ENCODE assay signal across 22 mouse cellular contexts in the genomic region with DNA sequence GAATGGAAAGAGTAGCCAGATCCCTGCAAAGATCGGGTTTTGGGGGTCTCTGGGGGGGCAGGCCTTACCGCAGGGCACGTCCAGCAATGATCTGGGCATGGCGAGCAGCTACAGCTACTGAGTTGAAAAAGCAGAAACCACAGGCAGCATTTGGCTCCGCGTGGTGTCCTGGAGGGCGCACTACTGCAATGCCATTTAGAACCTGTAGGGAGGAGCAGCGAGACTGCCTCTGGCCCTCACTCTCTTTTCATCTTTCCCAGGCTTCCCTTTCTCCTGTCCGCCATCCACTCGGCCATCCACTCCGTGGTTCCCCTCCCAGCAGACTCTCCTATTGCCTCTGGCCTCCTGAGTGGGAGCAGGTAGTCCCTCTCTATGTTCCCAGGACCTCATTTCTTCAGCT. TPM values are rescaled to one million over a fixed set of nuclear protein-coding genes. Genes with fewer than 3 reads are reported as not detected.
DNase-seq lines count a peak whose midpoint lies in the region; ATAC-seq and TF ChIP-seq lines count a peak whose summit lies in the region.
"Had no signal": no experiment of that assay in that cellular context is flagged by ENCODE, and none has a peak within 500 bp of the region (broad histone marks: within the 10 kb centered on the region; RNA-seq: fewer than 3 reads in every experiment).

No protein-coding gene starts in this region.

- H3K4me2 ChIP-seq in liver, embryonic 12.5 days, result no peak overlapping the region
- H3K4me2 ChIP-seq in liver, postnatal 0 days (ENCODE audit: low read depth, low read length), result no peak overlapping the region
- no peak overlapping the region for H3K4me2 ChIP-seq in hindbrain, embryonic 12.5 days (replicated peaks)
- H3K4me2 ChIP-seq: embryonic facial prominence, embryonic 13.5 days; heart, embryonic 13.5 days; neural tube, embryonic 12.5 days had no signal

- TF ChIP-seq CTCF in E14TG2a.4 (conservative IDR thresholded peaks at IDR 0.05; ENCODE audit: low read length), result peak; percentile 42
- peak; percentile 47 for TF ChIP-seq CTCF in liver, postnatal 0 days (IDR thresholded peaks at IDR 0.05; ENCODE audit: low read depth)

- peak; percentile 24 for DNase-seq in liver
- peak; percentile 63 for DNase-seq in R1 (ENCODE audit: low read depth, low spot score)
- no peak for DNase-seq in liver, postnatal 0 days
- DNase-seq in gastrocnemius, adult 18-20 months (ENCODE audit: low spot score), result no peak
- DNase-seq: adrenal gland, postnatal 25 days; kidney, adult 18-20 months; lung, adult 18-20 months had no signal

- WGBS in liver, embryonic 12.5 days (ENCODE audit: insufficient replicate concordance), result 38% methylated on average over 11 of the region's 11 CpGs
- WGBS in liver, postnatal 0 days (ENCODE audit: insufficient replicate concordance), result 43% methylated on average over 10 of the region's 11 CpGs
- 57% methylated on average over 11 of the region's 11 CpGs for WGBS in hindbrain, embryonic 12.5 days

- no peak overlapping the region for H3K27ac ChIP-seq in liver, embryonic 12.5 days
- H3K27ac ChIP-seq in liver, postnatal 0 days (ENCODE audit: low read depth), result no peak overlapping the region
- H3K27ac ChIP-seq in hindbrain, embryonic 12.5 days, result no peak overlapping the region
- H3K27ac ChIP-seq: embryonic facial prominence, embryonic 13.5 days; heart, embryonic 13.5 days; hindbrain, embryonic 10.5 days; neural tube, embryonic 12.5 days had no signal

- ATAC-seq in liver, embryonic 12.5 days, result no peak
- no peak for ATAC-seq in liver, postnatal 0 days
- ATAC-seq in hindbrain, embryonic 12.5 days (ENCODE audit: low FRiP score), result no peak

- H3K27me3 ChIP-seq in liver, embryonic 12.5 days (replicated peaks), result no peaks in the 10 kb centered on the region
- no peaks in the 10 kb centered on the region for H3K27me3 ChIP-seq in E14TG2a.4 (ENCODE audit: insufficient read depth, low read length)
- no peaks in the 10 kb centered on the region for H3K27me3 ChIP-seq in liver, postnatal 0 days (ENCODE audit: insufficient read depth, low read length)
- no peaks in the 10 kb centered on the region for H3K27me3 ChIP-seq in hindbrain, embryonic 12.5 days
- H3K27me3 ChIP-seq: embryonic facial prominence, embryonic 13.5 days; heart, embryonic 13.5 days; neural tube, embryonic 12.5 days had no signal

- no peaks in the 10 kb centered on the region for H3K9me3 ChIP-seq in liver, embryonic 12.5 days (replicated peaks)
- H3K9me3 ChIP-seq in E14TG2a.4 (ENCODE audit: low read length), result no peaks in the 10 kb centered on the region
- no peaks in the 10 kb centered on the region for H3K9me3 ChIP-seq in liver, postnatal 0 days (ENCODE audit: low read length)
- no peaks in the 10 kb centered on the region for H3K9me3 ChIP-seq in hindbrain, embryonic 12.5 days (replicated peaks)
- H3K9me3 ChIP-seq: embryonic facial prominence, embryonic 13.5 days; heart, embryonic 13.5 days; neural tube, embryonic 12.5 days had no signal

- H3K9ac ChIP-seq in liver, embryonic 12.5 days, result no peak overlapping the region
- no peak overlapping the region for H3K9ac ChIP-seq in liver, postnatal 0 days (replicated peaks)
- H3K9ac ChIP-seq in hindbrain, embryonic 12.5 days, result no peak overlapping the region
- H3K9ac ChIP-seq: embryonic facial prominence, embryonic 13.5 days; heart, embryonic 13.5 days; neural tube, embryonic 12.5 days had no signal

- no peak overlapping the region for H3K4me3 ChIP-seq in liver, embryonic 12.5 days
- 0 out of 2 replicates have a peak overlapping the region, but pooled peaks have one; percentile 13 for H3K4me3 ChIP-seq in E14TG2a.4 (replicated peaks; ENCODE audit: low read length)
- H3K4me3 ChIP-seq in liver, postnatal 0 days (ENCODE audit: low read depth, low read length), result no peak overlapping the region
- H3K4me3 ChIP-seq in hindbrain, embryonic 12.5 days, result no peak overlapping the region
- H3K4me3 ChIP-seq: embryonic facial prominence, embryonic 13.5 days; heart, embryonic 13.5 days; hindbrain, embryonic 10.5 days; neural tube, embryonic 12.5 days had no signal

- TF ChIP-seq EP300 in liver, postnatal 0 days (IDR thresholded peaks at IDR 0.05; ENCODE audit: low read depth), result no peak

- H3K4me1 ChIP-seq in liver, embryonic 12.5 days, result no peaks in the 10 kb centered on the region
- peaks cover 28% of the 10 kb centered on the region for H3K4me1 ChIP-seq in E14TG2a.4 (replicated peaks; ENCODE audit: low read depth, low read length)
- no peaks in the 10 kb centered on the region for H3K4me1 ChIP-seq in liver, postnatal 0 days (ENCODE audit: insufficient read depth)
- no peaks in the 10 kb centered on the region for H3K4me1 ChIP-seq in hindbrain, embryonic 12.5 days
- H3K4me1 ChIP-seq: embryonic facial prominence, embryonic 13.5 days; heart, embryonic 13.5 days; hindbrain, embryonic 10.5 days; neural tube, embryonic 12.5 days had no signal

- peaks cover 14% of the 10 kb centered on the region for H3K36me3 ChIP-seq in liver, embryonic 12.5 days
- H3K36me3 ChIP-seq in E14TG2a.4 (ENCODE audit: insufficient read depth, low read length), result peaks cover 93% of the 10 kb centered on the region
- peaks cover 6% of the 10 kb centered on the region; the same call in 1 of the 2 replicates for H3K36me3 ChIP-seq in liver, postnatal 0 days (replicated peaks; ENCODE audit: insufficient read depth, low read length)
- H3K36me3 ChIP-seq in hindbrain, embryonic 12.5 days, result peaks cover 33% of the 10 kb centered on the region

RNA-seq across cellular contexts. Expression of a gene that starts 8.5 kb away (rescaled TPM):
- 0.17 TPM in 1 of 2 replicates, not detected in the other for polyA plus RNA-seq in liver, embryonic 12.5 days (2016; fragmentation: Nextera tagmentation; extraction: Ambion mirVana)
- polyA plus RNA-seq in liver, postnatal 0 days (2015; fragmentation: Nextera tagmentation; extraction: Ambion mirVana), result not detected in 2 replicates
- total RNA-seq in gastrocnemius, adult 18-20 months (2021), result not detected
- not detected in 2 replicates for polyA plus RNA-seq in hindbrain, embryonic 12.5 days (2016; fragmentation: Nextera tagmentation; extraction: Ambion mirVana)
- total RNA-seq: adrenal gland, postnatal 25 days; gastrocnemius, postnatal 4 days; megakaryocyte, adult 5-6 weeks had no signal
- polyA plus RNA-seq: embryonic facial prominence, embryonic 13.5 days; forebrain, embryonic 11.5 days; heart, embryonic 13.5 days; hindbrain, embryonic 10.5 days; large intestine, adult 2 months; limb, embryonic 11.5 days; neural tube, embryonic 12.5 days; small intestine, adult 2 months; stomach, embryonic 14.5 days had no signal

RNA-seq across cellular contexts. Expression of a gene that starts 10.8 kb away (rescaled TPM):
- 15.4 and 15.8 TPM in 2 replicates for polyA plus RNA-seq in liver, embryonic 12.5 days (2016; fragmentation: Nextera tagmentation; extraction: Ambion mirVana)
- 10.3 and 11.8 TPM in 2 replicates for polyA plus RNA-seq in liver, postnatal 0 days (2015; fragmentation: Nextera tagmentation; extraction: Ambion mirVana)
- total RNA-seq in gastrocnemius, adult 18-20 months (2021), result 1 to 10 TPM; 3.6 to 5.0 TPM
- 68.2 and 68.5 TPM in 2 replicates for polyA plus RNA-seq in hindbrain, embryonic 12.5 days (2016; fragmentation: Nextera tagmentation; extraction: Ambion mirVana)

RNA-seq across cellular contexts. Expression of a gene that starts 17.3 kb away (rescaled TPM):
- 0.26 and 0.33 TPM in 2 replicates for polyA plus RNA-seq in liver, embryonic 12.5 days (2016; fragmentation: Nextera tagmentation; extraction: Ambion mirVana)
- polyA plus RNA-seq in liver, postnatal 0 days (2015; fragmentation: Nextera tagmentation; extraction: Ambion mirVana), result 0.06 TPM in 1 of 2 replicates, not detected in the other
- total RNA-seq in gastrocnemius, adult 18-20 months (2021), result not detected
- 102 and 111 TPM in 2 replicates for polyA plus RNA-seq in hindbrain, embryonic 12.5 days (2016; fragmentation: Nextera tagmentation; extraction: Ambion mirVana)
- total RNA-seq: megakaryocyte, adult 5-6 weeks had no signal

RNA-seq across cellular contexts. Expression of a gene that starts 27.5 kb away (rescaled TPM):
- not detected in 2 replicates for polyA plus RNA-seq in liver, embryonic 12.5 days (2016; fragmentation: Nextera tagmentation; extraction: Ambion mirVana)
- polyA plus RNA-seq in liver, postnatal 0 days (2015; fragmentation: Nextera tagmentation; extraction: Ambion mirVana), result not detected in 2 replicates
- not detected for total RNA-seq in gastrocnemius, adult 18-20 months (2021)
- polyA plus RNA-seq in hindbrain, embryonic 12.5 days (2016; fragmentation: Nextera tagmentation; extraction: Ambion mirVana), result not detected in 2 replicates
- total RNA-seq: gastrocnemius, postnatal 4 days; megakaryocyte, adult 5-6 weeks had no signal
- polyA plus RNA-seq: embryonic facial prominence, embryonic 13.5 days; forebrain, embryonic 11.5 days; frontal cortex, adult 2 months; heart, embryonic 13.5 days; hindbrain, embryonic 10.5 days; large intestine, adult 2 months; limb, embryonic 11.5 days; neural tube, embryonic 12.5 days; small intestine, adult 2 months; stomach, embryonic 14.5 days had no signal

RNA-seq across cellular contexts. Expression of a gene that starts 29.2 kb away (rescaled TPM):
- not detected in 2 replicates for polyA plus RNA-seq in liver, embryonic 12.5 days (2016; fragmentation: Nextera tagmentation; extraction: Ambion mirVana)
- polyA plus RNA-seq in liver, postnatal 0 days (2015; fragmentation: Nextera tagmentation; extraction: Ambion mirVana), result not detected in 2 replicates
- not detected for total RNA-seq in gastrocnemius, adult 18-20 months (2021)
- polyA plus RNA-seq in hindbrain, embryonic 12.5 days (2016; fragmentation: Nextera tagmentation; extraction: Ambion mirVana), result not detected in 2 replicates
- total RNA-seq: adrenal gland, postnatal 25 days; gastrocnemius, postnatal 4 days; megakaryocyte, adult 5-6 weeks had no signal
- polyA plus RNA-seq: embryonic facial prominence, embryonic 13.5 days; forebrain, embryonic 11.5 days; frontal cortex, adult 2 months; heart, embryonic 13.5 days; hindbrain, embryonic 10.5 days; large intestine, adult 2 months; limb, embryonic 11.5 days; neural tube, embryonic 12.5 days; small intestine, adult 2 months; stomach, embryonic 14.5 days had no signal

Comparison
In these comparisons a context has a peak if more than half of its experiments do, and no peak if none do; other contexts are left out.
1. DNase-seq: peak in liver (single experiment) and R1 (single experiment); none in liver, postnatal 0 days (single experiment) and gastrocnemius, adult 18-20 months (single experiment).
2. RNA of a gene that starts 17.3 kb away (polyA plus RNA-seq): 102 to 111 TPM in hindbrain, embryonic 12.5 days; 0.26 to 0.33 TPM in liver, embryonic 12.5 days and 0.06 TPM in liver, postnatal 0 days; every median in the first group is over 10 times any median in the second.